In genomic region chr19:47374440-47374839, GRCm38 (mm10) we compare ENCODE assay signal across 9 mouse cellular contexts.
DNase-seq lines count a peak whose midpoint lies in the region; ATAC-seq and TF ChIP-seq lines count a peak whose summit lies in the region.
"Had no signal": no experiment of that assay in that cellular context is flagged by ENCODE, and none has a peak within 500 bp of the region (broad histone marks: within the 10 kb centered on the region; RNA-seq: fewer than 3 reads in every experiment).

No protein-coding gene starts in this region.

- peaks cover 10% of the 10 kb centered on the region; the same call in 1 of the 2 replicates for H3K4me1 ChIP-seq in intestine, embryonic 14.5 days (replicated peaks; ENCODE audit: control insufficient read depth, insufficient read depth, low read length)
- H3K4me1 ChIP-seq in intestine, embryonic 16.5 days (ENCODE audit: control insufficient read depth, insufficient read depth, low read length), result peaks cover 4% of the 10 kb centered on the region; the same call in 1 of the 2 replicates
- no peaks in the 10 kb centered on the region for H3K4me1 ChIP-seq in forebrain, postnatal 0 days (ENCODE audit: insufficient read depth)

- no peak overlapping the region for H3K9ac ChIP-seq in intestine, embryonic 14.5 days (ENCODE audit: low read length)
- H3K9ac ChIP-seq in intestine, embryonic 16.5 days (ENCODE audit: low read depth, low read length), result no peak overlapping the region
- no peak overlapping the region for H3K9ac ChIP-seq in forebrain, postnatal 0 days
- H3K9ac ChIP-seq: embryonic facial prominence, embryonic 15.5 days had no signal

- no peaks in the 10 kb centered on the region; the same call in 1 of the 2 replicates for H3K36me3 ChIP-seq in intestine, embryonic 14.5 days (ENCODE audit: control insufficient read depth, insufficient read depth, low read length)
- H3K36me3 ChIP-seq in intestine, embryonic 16.5 days (ENCODE audit: control insufficient read depth, insufficient read depth, low read length), result no peaks in the 10 kb centered on the region
- no peaks in the 10 kb centered on the region for H3K36me3 ChIP-seq in forebrain, postnatal 0 days (ENCODE audit: insufficient read depth)
- H3K36me3 ChIP-seq: embryonic facial prominence, embryonic 15.5 days had no signal

- H3K27me3 ChIP-seq in intestine, embryonic 14.5 days (replicated peaks; ENCODE audit: control insufficient read depth, insufficient read depth, low read length), result no peaks in the 10 kb centered on the region
- no peaks in the 10 kb centered on the region for H3K27me3 ChIP-seq in intestine, embryonic 16.5 days (replicated peaks; ENCODE audit: control insufficient read depth, insufficient read depth, low read length)
- H3K27me3 ChIP-seq in forebrain, postnatal 0 days (ENCODE audit: insufficient read depth, low read length), result no peaks in the 10 kb centered on the region
- H3K27me3 ChIP-seq: embryonic facial prominence, embryonic 15.5 days had no signal

- H3K4me3 ChIP-seq in intestine, embryonic 14.5 days (ENCODE audit: low read depth, low read length), result no peak overlapping the region
- H3K4me3 ChIP-seq in intestine, embryonic 16.5 days (ENCODE audit: low read length), result no peak overlapping the region
- H3K4me3 ChIP-seq in forebrain, postnatal 0 days (ENCODE audit: low read depth, low read length), result no peak overlapping the region
- H3K4me3 ChIP-seq: embryonic facial prominence, embryonic 15.5 days had no signal

- TF ChIP-seq CTCF in forebrain, postnatal 0 days (IDR thresholded peaks at IDR 0.05; ENCODE audit: low read depth), result peak; percentile 79

- no peak overlapping the region for H3K27ac ChIP-seq in intestine, embryonic 14.5 days (ENCODE audit: low read depth)
- no peak overlapping the region for H3K27ac ChIP-seq in intestine, embryonic 16.5 days (ENCODE audit: low read length)
- no peak overlapping the region for H3K27ac ChIP-seq in forebrain, postnatal 0 days (ENCODE audit: low read depth, low read length)
- H3K27ac ChIP-seq: embryonic facial prominence, embryonic 15.5 days had no signal

- no peak; the same call in 1 of the 2 replicates for ATAC-seq in intestine, embryonic 14.5 days (replicated peaks; ENCODE audit: low FRiP score, low TSS enrichment, low read depth)
- no peak for ATAC-seq in intestine, embryonic 16.5 days
- peak; percentile 50 for ATAC-seq in forebrain, postnatal 0 days

- H3K4me2 ChIP-seq in intestine, embryonic 14.5 days (ENCODE audit: low read length), result no peak overlapping the region
- no peak overlapping the region for H3K4me2 ChIP-seq in intestine, embryonic 16.5 days (ENCODE audit: low read depth, low read length)
- H3K4me2 ChIP-seq in forebrain, postnatal 0 days (ENCODE audit: low read depth), result no peak overlapping the region
- H3K4me2 ChIP-seq: embryonic facial prominence, embryonic 15.5 days had no signal

- WGBS in intestine, embryonic 14.5 days, result 49% methylated on average over 4 of the region's 4 CpGs
- 45% methylated on average over 4 of the region's 4 CpGs for WGBS in intestine, embryonic 16.5 days
- WGBS in forebrain, postnatal 0 days, result 36% methylated on average over 4 of the region's 4 CpGs

- no peaks in the 10 kb centered on the region for H3K9me3 ChIP-seq in intestine, embryonic 14.5 days (ENCODE audit: control insufficient read depth, low read length)
- H3K9me3 ChIP-seq in intestine, embryonic 16.5 days (ENCODE audit: control insufficient read depth, low read length), result no peaks in the 10 kb centered on the region
- no peaks in the 10 kb centered on the region for H3K9me3 ChIP-seq in forebrain, postnatal 0 days (ENCODE audit: low read length)
- H3K9me3 ChIP-seq: embryonic facial prominence, embryonic 15.5 days had no signal

- peak; percentile 91 for DNase-seq in intestine, embryonic 14.5 days (ENCODE audit: low spot score)
- DNase-seq in ES-CJ7 (ENCODE audit: low read depth, low spot score), result peak; percentile 85
- DNase-seq in c-Kit-negative CD71-positive TER-119-positive erythroid progenitor cells, embryonic 14.5 days (ENCODE audit: low read depth, low spot score), result peak; percentile 74
- peak; percentile 73 for DNase-seq in forebrain, postnatal 0 days
- DNase-seq in kidney, postnatal 25 days, result peak; percentile 45 to 75
- DNase-seq in lung, postnatal 36 days, result peak; percentile 78
- peak; percentile 29 to 40 for DNase-seq in spleen, postnatal 36 days (ENCODE audit: low spot score in 2 of 2)

Comparison
In these comparisons a context has a peak if more than half of its experiments do, and no peak if none do; other contexts are left out.
1. DNase-seq: peak in every context shown above with its lines; median percentile 91 in intestine, embryonic 14.5 days; 85 in ES-CJ7; 78 in lung, postnatal 36 days; 74 in c-Kit-negative CD71-positive TER-119-positive erythroid progenitor cells, embryonic 14.5 days; 73 in forebrain, postnatal 0 days; 60 in kidney, postnatal 25 days; 34 in spleen, postnatal 36 days.